Mouse (Mus musculus): ENCODE measurements at regions not wholly inside any gene's neighbourhood (a gene's known extent, or its start where the extent isn't known, plus 50 kb on each side); places are given as distances from the start of the nearest gene placed in this dataset.

DNA sequence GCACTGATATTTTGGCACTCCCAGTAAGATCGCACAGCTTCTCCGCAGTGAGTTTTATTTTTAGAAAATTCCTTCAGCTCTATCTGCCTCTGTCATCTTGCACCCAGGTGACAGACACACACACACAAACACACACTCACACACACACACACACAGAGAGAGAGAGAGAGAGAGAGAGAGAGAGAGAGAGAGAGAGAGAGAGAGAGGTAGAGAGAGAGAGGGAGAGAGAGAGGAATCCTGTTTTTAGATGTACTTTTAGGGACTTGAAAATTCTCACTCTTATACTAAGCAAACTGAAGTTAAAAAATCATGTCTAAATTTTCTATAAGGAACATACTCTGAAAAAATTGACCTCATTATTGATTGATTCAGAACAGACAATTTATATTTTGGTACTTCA lies 210.2 kb upstream of the Cdh10 start:
- no peak for DNase-seq (ENCODE audit: inconsistent ontology term)

DNA sequence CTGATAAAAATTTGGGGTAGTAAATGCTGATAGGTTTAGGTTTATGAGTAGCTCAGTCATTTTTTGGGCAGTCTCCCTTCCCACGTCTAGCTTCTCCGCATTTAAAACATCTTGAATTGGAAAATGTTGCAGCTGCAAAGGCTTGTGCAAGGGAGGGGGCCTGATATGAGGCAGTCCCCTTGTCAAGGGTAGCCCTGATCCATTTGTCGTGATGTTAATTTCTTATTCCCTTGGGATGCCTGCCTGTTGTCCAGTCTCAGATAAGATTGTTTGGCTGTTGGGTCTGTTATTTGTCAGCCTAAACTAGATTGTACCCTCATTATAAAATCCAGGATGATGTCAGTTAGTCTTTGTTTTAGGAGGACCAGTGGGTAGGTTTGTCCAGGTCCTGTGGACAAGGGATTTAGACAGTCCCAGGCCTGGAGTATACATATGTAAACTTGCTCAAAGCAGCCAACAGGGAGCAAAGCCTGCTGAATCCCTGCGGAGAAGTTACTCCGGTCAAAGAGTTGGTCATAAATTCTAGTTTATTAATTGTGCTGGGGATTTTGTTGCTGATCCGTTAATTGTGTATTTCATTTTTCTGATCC lies 195.0 kb upstream of the Cdh10 start:
- no peak for DNase-seq (ENCODE audit: inconsistent ontology term)

DNA sequence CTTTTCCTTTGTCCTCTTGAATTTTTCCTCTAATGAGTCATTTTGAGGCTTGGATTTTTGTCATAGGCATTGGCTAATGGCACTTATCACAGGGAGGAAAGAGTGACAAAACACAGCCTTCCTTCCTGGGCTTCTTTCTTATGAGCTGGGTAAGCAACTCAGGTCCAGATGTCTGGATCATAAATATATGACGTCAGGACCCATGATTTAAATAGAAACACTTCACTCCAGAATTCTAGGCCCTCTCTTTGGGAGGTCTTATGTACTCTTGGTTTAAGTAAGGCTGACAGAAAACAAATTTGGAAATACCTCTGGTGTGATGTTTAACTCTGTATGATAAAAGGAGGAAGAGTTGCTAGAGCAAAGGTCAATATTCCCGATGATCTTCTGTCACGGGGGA lies 193.8 kb upstream of the Cdh10 start:
- DNase-seq (ENCODE audit: inconsistent ontology term): peak; percentile 10

DNA sequence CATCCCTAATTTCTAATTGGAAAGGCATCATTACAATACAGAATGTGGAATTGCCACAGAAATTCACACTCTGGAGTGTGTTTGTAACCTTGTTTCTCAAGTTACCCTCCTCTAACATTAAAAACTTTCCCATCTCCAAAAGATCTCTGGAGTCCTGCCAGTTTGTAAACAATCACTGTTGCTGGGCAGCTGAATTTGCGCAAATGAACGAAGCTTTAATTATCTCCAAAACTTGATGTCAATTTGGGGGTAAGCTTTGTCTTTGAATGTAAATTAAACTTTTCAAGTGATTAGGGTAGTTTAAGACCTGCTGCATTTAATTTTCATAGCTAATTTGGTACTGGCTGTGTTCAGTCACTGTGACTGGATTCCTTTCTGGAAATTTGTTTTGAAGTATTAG lies 191.8 kb upstream of the Cdh10 start:
- DNase-seq (ENCODE audit: inconsistent ontology term): peak; percentile 14

All from Muller cell, postnatal 12 days (primary cell).